Mouse (Mus musculus) thymus, adult 2 months (tissue): ENCODE data around the gene Tbx6.

ENCODE experiments used
- CTCF ChIP-seq: fragments of 200-500 bp; IDR thresholded peaks from 2 replicates; pipeline ENCODE4 v1.5.1; 2012; ENCODE audit warnings: mild to moderate bottlenecking, control low read depth, low read length, moderate library complexity, borderline replicate concordance; ENCODE audit not compliant: control insufficient read depth, poor library complexity, insufficient read depth; ENCODE audit errors: extremely low read depth
- POLR2A ChIP-seq: fragments of 200-500 bp; IDR thresholded peaks from 2 replicates; pipeline ENCODE4 v1.6.1; 2012; ENCODE audit warnings: mild to moderate bottlenecking, low read length, control low read depth, moderate library complexity; ENCODE audit not compliant: control insufficient read depth, poor library complexity, insufficient read depth; ENCODE audit errors: extremely low read depth

GRCm38 (mm10) chr7:126825403-126825802 lies 44.1 kb downstream of the Tbx6 start:
- no peak for TF ChIP-seq CTCF
- TF ChIP-seq POLR2A, result no peak
